Mouse (Mus musculus): Measurements from ENCODE around the gene Slc12a3. TPM values are rescaled to one million over a fixed set of nuclear protein-coding genes. Genes with fewer than 3 reads are reported as not detected.

Slc12a3 gene
- polyA plus RNA-seq, 1 experiment from 2014 or later = not detected

DNA sequence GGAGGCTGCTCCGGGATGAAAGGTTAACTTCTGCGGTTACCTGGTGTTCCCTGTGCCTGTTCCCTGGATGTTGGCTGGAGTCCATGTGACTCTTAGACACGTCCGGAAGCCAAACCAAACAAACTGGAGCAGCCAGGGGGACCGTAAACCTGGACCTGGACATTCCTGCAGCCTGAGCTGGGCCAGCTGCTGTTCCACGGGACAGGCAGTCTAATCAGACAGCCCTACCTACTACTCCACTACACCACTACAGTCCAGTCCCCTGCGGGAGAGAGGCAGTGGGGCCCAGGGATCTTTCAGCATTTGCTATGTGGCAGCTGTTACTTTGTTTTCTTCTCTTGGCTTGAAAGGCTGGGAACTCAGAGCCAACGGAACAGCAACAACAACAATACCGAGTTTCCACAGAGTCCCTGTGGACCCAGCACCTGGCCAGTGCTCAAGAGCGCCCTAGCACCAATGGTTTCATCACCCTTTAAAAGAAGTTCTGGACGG is 48.8 kb downstream of the Slc12a3 start:
- Histone ChIP-seq H3K9me3 (no peaks in the 10 kb centered on the region), H3K4me1 (peaks cover 7% of the 10 kb centered on the region), H3K4me3 (no peak overlapping the region), H3K4me2 (no peak overlapping the region), H3K36me3 (no peaks in the 10 kb centered on the region), H3K27ac (peak overlapping the region; percentile 14), H3K9ac (no peak overlapping the region), H3K27me3 (no peaks in the 10 kb centered on the region)
- no peak for ATAC-seq (ENCODE audit: insufficient number of reproducible peaks, low FRiP score, low TSS enrichment, low read depth)
- WGBS = 31% methylated on average over 11 of the region's 11 CpGs

DNA sequence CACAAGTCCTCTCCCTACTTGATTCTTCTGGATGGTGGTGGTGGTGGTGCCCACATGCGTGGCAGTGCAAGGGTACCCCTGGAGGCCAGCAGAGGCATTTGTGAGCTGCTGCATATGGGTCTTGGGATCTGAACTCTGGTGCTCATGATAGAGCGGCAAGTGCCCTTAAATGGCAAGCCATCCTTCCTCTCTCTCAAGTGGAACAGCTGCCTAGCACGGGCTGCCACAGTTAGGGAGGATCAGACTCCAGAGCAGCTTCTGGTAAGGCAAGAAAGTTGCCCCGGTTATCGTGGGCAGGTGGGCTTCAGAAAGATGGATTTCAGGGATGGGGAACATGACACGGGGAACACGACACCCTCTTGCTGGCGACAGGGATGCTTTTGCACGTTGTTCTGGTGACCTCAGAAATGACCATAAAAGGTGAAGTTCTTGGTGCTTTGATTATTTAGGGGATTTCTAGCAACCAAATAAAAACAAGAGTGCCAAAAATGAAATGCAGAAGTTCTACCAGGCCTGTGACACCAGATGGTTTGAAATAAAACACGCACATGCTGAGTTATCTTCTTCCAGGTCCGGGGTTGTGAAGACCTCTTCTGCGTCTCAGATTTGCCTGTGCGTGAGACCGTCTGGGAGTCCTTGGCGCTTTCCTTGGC is 49.9 kb downstream of the Slc12a3 start:
- no peak overlapping the region for H3K9ac ChIP-seq
- peaks cover 7% of the 10 kb centered on the region for H3K4me1 ChIP-seq
- no peak overlapping the region for H3K4me3 ChIP-seq
- H3K27me3 ChIP-seq = no peaks in the 10 kb centered on the region
- no peaks in the 10 kb centered on the region for H3K36me3 ChIP-seq
- no peak overlapping the region for H3K4me2 ChIP-seq
- ATAC-seq (ENCODE audit: insufficient number of reproducible peaks, low FRiP score, low TSS enrichment, low read depth) = no peak
- no peak overlapping the region for H3K27ac ChIP-seq
- 77% methylated on average over 15 of the region's 15 CpGs for WGBS
- H3K9me3 ChIP-seq = no peaks in the 10 kb centered on the region

DNA sequence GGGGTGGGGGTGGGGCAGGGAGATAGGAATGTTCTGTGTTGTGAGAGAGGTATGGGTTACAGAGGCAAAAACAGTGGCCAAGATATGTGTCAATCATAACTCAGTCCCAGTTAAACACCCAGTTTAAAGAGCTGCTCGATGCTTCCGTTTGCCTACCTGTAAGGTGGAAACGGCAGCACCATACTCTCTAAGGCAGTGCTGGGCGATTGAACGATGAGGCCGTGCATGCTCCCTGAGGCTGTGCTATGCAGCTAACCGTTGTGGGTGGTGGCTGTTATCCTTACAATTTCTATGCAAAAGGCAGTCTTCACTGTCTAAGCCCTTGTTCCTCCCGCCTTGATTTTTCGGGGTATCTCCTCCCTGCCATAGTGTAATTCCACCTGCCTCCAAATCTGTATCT is 50.7 kb downstream of the Slc12a3 start:
- 91% methylated on average over 9 of the region's 9 CpGs for WGBS
- Histone ChIP-seq H3K9me3 (no peaks in the 10 kb centered on the region), H3K36me3 (no peaks in the 10 kb centered on the region), H3K4me3 (no peak overlapping the region), H3K4me2 (no peak overlapping the region), H3K27ac (no peak overlapping the region), H3K9ac (no peak overlapping the region), H3K4me1 (peaks cover 7% of the 10 kb centered on the region), H3K27me3 (no peaks in the 10 kb centered on the region)
- no peak for ATAC-seq (ENCODE audit: insufficient number of reproducible peaks, low FRiP score, low TSS enrichment, low read depth)

DNA sequence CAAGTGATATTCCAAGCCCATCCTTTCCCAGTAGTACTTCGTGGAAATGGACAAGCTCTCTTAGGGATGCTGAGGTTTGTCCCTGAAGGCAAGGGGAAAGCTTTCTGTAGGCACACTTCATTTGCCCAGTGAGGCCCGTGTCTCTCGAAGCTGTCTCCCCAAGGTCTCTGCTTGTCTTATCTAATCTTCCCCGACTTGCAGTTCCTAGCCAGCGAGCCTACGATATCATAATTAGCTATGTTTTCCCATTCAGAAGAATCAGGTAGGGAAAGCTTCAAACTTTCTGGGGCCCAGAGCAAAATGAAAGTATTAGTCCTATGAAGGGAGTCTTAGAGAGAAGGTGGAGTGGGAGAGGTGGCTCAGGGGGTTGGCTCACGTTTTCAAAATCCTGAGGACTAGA is 55.2 kb downstream of the Slc12a3 start:
- WGBS = 90% methylated on average over 7 of the region's 7 CpGs

DNA sequence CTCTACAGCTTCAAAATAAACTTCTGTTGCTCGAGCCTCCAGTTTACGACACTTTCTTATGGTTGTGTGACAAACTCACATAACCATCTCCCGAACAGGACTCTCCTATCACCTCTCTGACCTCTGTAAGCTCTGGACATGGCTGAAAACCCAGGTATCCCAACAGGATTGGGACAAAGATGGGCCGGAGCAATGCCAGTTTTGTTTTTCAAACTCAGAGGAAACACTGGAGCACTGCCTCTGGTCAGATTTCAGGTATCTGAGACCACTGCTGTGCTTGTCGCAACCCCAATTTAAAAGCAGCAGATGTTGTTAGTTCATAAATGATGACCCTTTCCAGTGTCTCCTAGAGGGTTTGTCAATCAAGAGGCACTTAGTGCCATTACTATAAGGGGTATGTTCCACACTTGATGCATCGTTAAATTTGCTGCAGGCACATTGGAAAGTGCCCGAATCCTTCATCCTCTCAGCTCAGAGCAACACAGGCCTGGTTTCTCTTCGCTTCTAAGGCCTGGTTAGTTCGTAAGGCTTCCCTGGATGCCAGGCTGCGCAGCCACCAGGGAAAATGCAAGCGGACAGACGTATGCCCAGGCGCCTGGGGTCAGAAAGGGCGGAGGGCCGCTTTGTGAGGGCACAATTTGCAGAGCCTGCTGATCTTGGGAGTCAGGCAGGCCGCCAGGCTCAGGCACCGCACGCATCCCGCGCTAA is 56.7 kb downstream of the Slc12a3 start:
- H3K4me3 ChIP-seq = peak overlapping the region; percentile 88
- ATAC-seq (ENCODE audit: insufficient number of reproducible peaks, low FRiP score, low TSS enrichment, low read depth) = no peak
- H3K27me3 ChIP-seq = no peaks in the 10 kb centered on the region
- peak overlapping the region; percentile 89 for H3K27ac ChIP-seq
- peaks cover 12% of the 10 kb centered on the region; the same call in 1 of the 2 replicates for H3K4me1 ChIP-seq
- peak overlapping the region; percentile 88 for H3K9ac ChIP-seq
- peak overlapping the region; percentile 89 for H3K4me2 ChIP-seq
- peaks cover 15% of the 10 kb centered on the region for H3K36me3 ChIP-seq
- H3K9me3 ChIP-seq = no peaks in the 10 kb centered on the region
- WGBS = 20% methylated on average over 20 of the region's 20 CpGs

More for the DNA sequence above, 55.2 kb downstream of the Slc12a3 start:
- Histone ChIP-seq H3K9me3 (no peaks in the 10 kb centered on the region), H3K4me3 (no peak overlapping the region), H3K4me2 (no peak overlapping the region), H3K27me3 (no peaks in the 10 kb centered on the region), H3K36me3 (no peaks in the 10 kb centered on the region), H3K4me1 (peaks cover 12% of the 10 kb centered on the region; the same call in 1 of the 2 replicates), H3K9ac (no peak overlapping the region), H3K27ac (no peak overlapping the region)
- no peak for ATAC-seq (ENCODE audit: insufficient number of reproducible peaks, low FRiP score, low TSS enrichment, low read depth)

DNA sequence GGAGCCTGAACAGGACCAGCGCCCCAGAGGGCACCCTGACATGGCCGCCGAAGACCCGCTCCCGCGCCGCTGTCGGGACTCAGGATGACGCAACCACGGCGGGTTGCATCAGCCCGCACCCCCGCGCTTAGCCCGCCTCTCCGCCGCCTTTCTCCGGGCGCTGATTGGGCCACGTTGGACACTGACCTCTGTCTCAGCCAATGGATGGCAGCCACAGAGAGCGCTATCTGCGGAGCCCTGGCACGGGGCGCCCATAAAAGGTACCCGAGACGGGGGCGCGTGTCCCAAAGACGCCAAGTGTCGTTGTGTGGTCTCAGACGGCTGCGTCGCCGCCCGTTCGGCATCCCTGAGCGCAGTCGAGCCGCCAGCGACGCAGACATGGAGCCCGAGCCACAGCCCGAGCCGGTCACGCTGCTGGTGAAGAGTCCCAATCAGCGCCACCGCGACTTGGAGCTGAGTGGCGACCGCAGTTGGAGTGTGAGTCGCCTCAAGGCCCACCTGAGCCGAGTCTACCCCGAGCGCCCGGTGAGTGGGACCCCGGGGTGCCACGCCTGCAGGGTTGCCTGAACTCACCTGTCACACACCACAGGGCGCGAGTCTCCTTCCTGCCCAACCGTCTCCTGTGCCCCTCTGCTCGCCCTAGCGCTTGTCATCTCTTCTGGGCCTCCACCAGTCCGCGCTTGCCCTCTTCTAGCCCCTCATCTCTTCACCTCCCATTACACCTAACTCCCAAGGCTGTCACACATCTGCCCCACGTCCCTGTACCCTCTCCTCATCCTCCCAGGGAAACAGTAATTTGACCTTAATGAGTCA is 57.4 kb downstream of the Slc12a3 start, which contains the start of gene Herpud1:
Gene Herpud1, plus strand, starts transcription at position 225 of the 813 bp plus-strand sequence.
- under 1% methylated on average over 65 of the region's 65 CpGs for WGBS
- peak within 1 kb of the TSS; percentile 89 for H3K4me2 ChIP-seq
- ATAC-seq (ENCODE audit: insufficient number of reproducible peaks, low FRiP score, low TSS enrichment, low read depth) = peak; percentile 98
- peak within 1 kb of the TSS; percentile 88 for H3K4me3 ChIP-seq
- no peaks in the 10 kb centered on the region for H3K9me3 ChIP-seq
- peaks cover 12% of the 10 kb centered on the region; the same call in 1 of the 2 replicates for H3K4me1 ChIP-seq
- peak within 1 kb of the TSS; percentile 88 for H3K9ac ChIP-seq
- no peaks in the 10 kb centered on the region for H3K27me3 ChIP-seq
- peak within 1 kb of the TSS; percentile 89 for H3K27ac ChIP-seq
- peaks cover 22% of the 10 kb centered on the region for H3K36me3 ChIP-seq

DNA sequence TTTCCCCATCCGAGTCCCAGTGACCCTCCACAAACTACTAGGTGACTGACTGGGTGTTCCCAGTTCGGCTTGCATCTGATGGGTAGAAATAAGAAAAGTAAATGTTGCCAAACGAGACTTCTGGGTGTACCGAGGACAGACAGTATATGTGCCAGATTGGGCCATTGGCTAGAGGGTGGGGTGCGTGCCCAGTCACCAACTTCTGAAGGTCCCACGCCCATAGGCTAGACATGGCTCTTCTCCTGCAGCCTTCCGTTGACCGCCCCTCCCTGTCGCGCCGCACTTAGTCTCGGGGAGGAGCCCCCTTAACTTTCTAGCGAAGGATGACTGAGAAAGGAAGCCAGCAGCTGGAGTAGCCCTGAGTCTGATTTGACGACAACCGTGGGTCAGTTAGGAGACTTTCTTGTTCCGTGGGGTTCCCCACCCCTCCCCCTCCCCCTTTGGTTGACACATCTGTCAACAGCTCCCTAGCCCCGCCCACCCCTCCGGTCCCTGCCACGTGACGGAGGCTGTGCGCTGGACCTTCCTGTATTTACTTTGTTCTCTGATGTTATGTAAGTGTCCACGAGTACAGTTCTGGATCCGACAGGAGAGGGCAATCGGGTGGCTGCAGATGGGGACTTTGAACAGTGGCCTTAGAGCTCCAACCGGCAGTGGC is 58.2 kb downstream of the Slc12a3 start:
- WGBS = under 1% methylated on average over 25 of the region's 25 CpGs

DNA sequence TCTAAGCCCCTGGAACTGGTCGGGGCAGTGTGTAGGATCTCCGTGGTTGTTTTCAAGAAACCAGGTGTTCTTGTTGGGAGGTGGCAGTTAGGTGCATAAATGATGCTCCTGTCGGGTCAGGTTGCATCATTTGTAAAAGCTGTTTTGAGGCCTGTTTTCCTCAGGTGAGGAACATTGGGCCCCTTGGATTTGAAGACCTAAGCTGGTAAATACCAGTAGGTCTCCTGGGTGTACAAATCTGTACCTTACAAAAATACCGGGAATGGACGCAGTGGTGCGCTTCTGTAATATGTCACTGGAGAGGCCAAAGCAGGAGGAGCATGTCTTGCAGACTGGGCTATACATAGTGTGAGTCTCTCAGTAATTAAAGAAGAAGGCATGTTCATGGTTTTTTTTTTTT is 58.8 kb downstream of the Slc12a3 start:
- no peak for ATAC-seq (ENCODE audit: insufficient number of reproducible peaks, low FRiP score, low TSS enrichment, low read depth)
- peak overlapping the region; percentile 89; the same call in 1 of the 2 replicates for H3K27ac ChIP-seq
- H3K9ac ChIP-seq = no peak overlapping the region
- H3K36me3 ChIP-seq = peaks cover 36% of the 10 kb centered on the region
- no peaks in the 10 kb centered on the region for H3K27me3 ChIP-seq
- H3K4me2 ChIP-seq = peak overlapping the region; percentile 89
- no peaks in the 10 kb centered on the region for H3K9me3 ChIP-seq
- peak overlapping the region; percentile 88 for H3K4me3 ChIP-seq
- WGBS = 21% methylated on average over 6 of the region's 6 CpGs
- H3K4me1 ChIP-seq = peaks cover 12% of the 10 kb centered on the region; the same call in 1 of the 2 replicates

More for the DNA sequence above, 58.2 kb downstream of the Slc12a3 start:
- H3K4me3 ChIP-seq = peak overlapping the region; percentile 88
- no peaks in the 10 kb centered on the region for H3K27me3 ChIP-seq
- H3K27ac ChIP-seq = peak overlapping the region; percentile 89
- peak overlapping the region; percentile 88 for H3K9ac ChIP-seq
- H3K4me2 ChIP-seq = peak overlapping the region; percentile 89
- ATAC-seq (ENCODE audit: insufficient number of reproducible peaks, low FRiP score, low TSS enrichment, low read depth) = peak; percentile 37; the same call in 1 of the 2 replicates
- peaks cover 30% of the 10 kb centered on the region for H3K36me3 ChIP-seq
- no peaks in the 10 kb centered on the region for H3K9me3 ChIP-seq
- peaks cover 12% of the 10 kb centered on the region; the same call in 1 of the 2 replicates for H3K4me1 ChIP-seq

DNA sequence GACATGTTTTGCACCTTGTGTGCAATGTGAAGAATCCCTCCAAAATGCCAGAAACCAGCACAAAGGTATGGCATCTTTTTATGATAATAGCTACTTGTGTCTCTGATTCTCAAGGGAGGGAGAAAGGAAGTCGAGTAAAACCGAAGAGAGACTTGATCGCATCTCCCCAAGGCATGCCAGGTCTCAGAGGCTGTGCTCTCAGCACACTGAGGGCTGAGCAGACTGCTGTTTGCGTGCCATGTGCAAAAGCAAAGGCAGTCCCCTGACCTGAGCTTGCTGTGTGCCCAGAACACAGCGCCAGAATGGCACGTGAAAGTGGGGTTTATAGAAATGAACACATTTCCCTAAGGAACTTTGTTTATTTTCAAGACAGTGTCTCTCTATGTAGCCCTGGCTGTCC is 60.5 kb downstream of the Slc12a3 start:
- 81% methylated on average over 6 of the region's 6 CpGs for WGBS
- H3K27me3 ChIP-seq = no peaks in the 10 kb centered on the region
- H3K9ac ChIP-seq = no peak overlapping the region
- no peak overlapping the region for H3K4me2 ChIP-seq
- H3K9me3 ChIP-seq = no peaks in the 10 kb centered on the region
- no peak for ATAC-seq (ENCODE audit: insufficient number of reproducible peaks, low FRiP score, low TSS enrichment, low read depth)
- H3K4me3 ChIP-seq = no peak overlapping the region
- no peak overlapping the region for H3K27ac ChIP-seq
- H3K36me3 ChIP-seq = peaks cover 52% of the 10 kb centered on the region
- H3K4me1 ChIP-seq = peaks cover 12% of the 10 kb centered on the region; the same call in 1 of the 2 replicates

DNA sequence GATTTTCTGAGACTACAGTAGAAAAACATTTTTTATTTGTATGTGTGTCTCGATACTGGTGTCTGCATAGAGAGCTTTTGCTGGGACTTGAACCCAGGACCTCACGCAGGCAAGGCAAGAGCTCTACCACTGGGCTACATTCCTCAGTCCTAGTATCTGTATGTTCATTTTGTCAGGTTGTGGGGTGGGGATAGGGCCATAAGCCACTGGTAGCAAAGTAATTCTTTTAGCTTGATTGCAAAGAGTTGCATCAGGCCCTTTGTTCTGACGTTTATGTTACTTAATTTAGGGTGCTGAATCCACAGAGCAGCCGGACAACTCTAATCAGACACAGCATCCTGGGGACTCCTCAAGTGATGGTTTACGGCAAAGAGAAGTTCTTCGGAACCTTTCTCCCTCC is 61.4 kb downstream of the Slc12a3 start:
- no peak overlapping the region for H3K27ac ChIP-seq
- H3K9me3 ChIP-seq = no peaks in the 10 kb centered on the region
- peaks cover 61% of the 10 kb centered on the region for H3K36me3 ChIP-seq
- no peaks in the 10 kb centered on the region for H3K27me3 ChIP-seq
- no peak overlapping the region for H3K4me3 ChIP-seq
- H3K9ac ChIP-seq = no peak overlapping the region
- no peak overlapping the region for H3K4me2 ChIP-seq
- no peak for ATAC-seq (ENCODE audit: insufficient number of reproducible peaks, low FRiP score, low TSS enrichment, low read depth)
- peaks cover 11% of the 10 kb centered on the region; the same call in 1 of the 2 replicates for H3K4me1 ChIP-seq
- WGBS = 93% methylated on average over 6 of the region's 6 CpGs

DNA sequence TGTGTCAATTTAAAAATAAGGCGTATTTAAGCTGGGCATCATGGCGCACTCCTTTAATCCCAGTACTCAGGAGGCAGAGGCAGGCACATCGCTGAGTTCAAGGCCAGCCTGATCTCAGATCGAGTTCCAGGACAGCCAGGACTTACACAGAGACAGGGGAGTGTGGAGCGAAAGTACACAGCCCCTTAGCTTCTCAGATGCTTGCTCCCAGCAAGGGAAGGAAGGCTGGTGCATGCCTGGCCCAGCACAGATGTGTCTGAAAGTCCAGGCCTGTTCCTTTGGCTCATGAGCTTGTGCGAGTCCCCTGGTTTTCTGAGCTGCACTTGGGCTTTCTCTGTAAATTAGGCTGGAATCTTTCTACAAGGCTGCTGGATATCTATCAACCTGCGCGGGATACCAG is 61.9 kb downstream of the Slc12a3 start:
- peaks cover 7% of the 10 kb centered on the region; the same call in 1 of the 2 replicates for H3K4me1 ChIP-seq
- no peaks in the 10 kb centered on the region for H3K9me3 ChIP-seq
- no peak overlapping the region for H3K27ac ChIP-seq
- ATAC-seq (ENCODE audit: insufficient number of reproducible peaks, low FRiP score, low TSS enrichment, low read depth) = no peak
- no peak overlapping the region for H3K9ac ChIP-seq
- 95% methylated on average over 8 of the region's 8 CpGs for WGBS
- peaks cover 65% of the 10 kb centered on the region for H3K36me3 ChIP-seq
- no peaks in the 10 kb centered on the region for H3K27me3 ChIP-seq
- H3K4me3 ChIP-seq = no peak overlapping the region
- H3K4me2 ChIP-seq = no peak overlapping the region
